Mouse (Mus musculus): ENCODE measurements around the gene Zbtb7a. TPM values are rescaled to one million over a fixed set of nuclear protein-coding genes. Genes with fewer than 3 reads are reported as not detected.

Zbtb7a gene
- polyA plus RNA-seq, 1 experiment: 100.0 TPM

- peaks cover 1% of the 10 kb centered on the region for H3K36me3 ChIP-seq (replicated peaks; ENCODE audit: low read length)
- peaks cover 67% of the 10 kb centered on the region for H3K27me3 ChIP-seq (replicated peaks)
- TF ChIP-seq GATA1 (IDR thresholded peaks at IDR 0.05; ENCODE audit: borderline replicate concordance, low read length) (no peak), FLI1 (IDR thresholded peaks at IDR 0.05; ENCODE audit: low read length) (no peak)
Measured at GRCm38 (mm10) chr10:81196470-81197065, 61.5 kb downstream of the Zbtb7a start.

GRCm38 (mm10) chr10:81197305-81197704 is 62.3 kb downstream of the Zbtb7a start:
- TF ChIP-seq FLI1 (IDR thresholded peaks at IDR 0.05; ENCODE audit: low read length) (no peak), GATA1 (IDR thresholded peaks at IDR 0.05; ENCODE audit: borderline replicate concordance, low read length) (no peak)
- Histone ChIP-seq H3K4me3 (replicated peaks) (no peak overlapping the region), H3K36me3 (replicated peaks; ENCODE audit: low read length) (no peaks in the 10 kb centered on the region), H3K27me3 (replicated peaks) (peaks cover 68% of the 10 kb centered on the region), H3K4me1 (peaks cover 53% of the 10 kb centered on the region), H3K9me3 (no peaks in the 10 kb centered on the region)

More at GRCm38 (mm10) chr10:81196470-81197065, 61.5 kb downstream of the Zbtb7a start:
- Histone ChIP-seq H3K9me3 (no peaks in the 10 kb centered on the region), H3K4me3 (replicated peaks) (no peak overlapping the region), H3K4me1 (peaks cover 53% of the 10 kb centered on the region)

GRCm38 (mm10) chr10:81198230-81198629 is 63.2 kb downstream of the Zbtb7a start:
- H3K27me3 ChIP-seq (replicated peaks): peaks cover 68% of the 10 kb centered on the region
- H3K36me3 ChIP-seq (replicated peaks; ENCODE audit: low read length): no peaks in the 10 kb centered on the region
- TF ChIP-seq FLI1 (IDR thresholded peaks at IDR 0.05; ENCODE audit: low read length): no peak
- TF ChIP-seq GATA1 (IDR thresholded peaks at IDR 0.05; ENCODE audit: borderline replicate concordance, low read length): no peak
- no peaks in the 10 kb centered on the region for H3K9me3 ChIP-seq
- peaks cover 50% of the 10 kb centered on the region for H3K4me1 ChIP-seq
- no peak overlapping the region for H3K4me3 ChIP-seq (replicated peaks)

GRCm38 (mm10) chr10:81198990-81199389 is 64.0 kb downstream of the Zbtb7a start:
- Histone ChIP-seq H3K36me3 (replicated peaks; ENCODE audit: low read length) (no peaks in the 10 kb centered on the region), H3K27me3 (replicated peaks) (peaks cover 69% of the 10 kb centered on the region), H3K4me1 (peaks cover 52% of the 10 kb centered on the region), H3K9me3 (no peaks in the 10 kb centered on the region), H3K4me3 (replicated peaks) (no peak overlapping the region)
- TF ChIP-seq FLI1 (IDR thresholded peaks at IDR 0.05; ENCODE audit: low read length): no peak
- no peak for TF ChIP-seq GATA1 (IDR thresholded peaks at IDR 0.05; ENCODE audit: borderline replicate concordance, low read length)

GRCm38 (mm10) chr10:81200141-81200540 is 65.1 kb downstream of the Zbtb7a start:
- Histone ChIP-seq H3K27me3 (replicated peaks) (peaks cover 68% of the 10 kb centered on the region), H3K4me1 (peaks cover 45% of the 10 kb centered on the region)
- TF ChIP-seq GATA1 (IDR thresholded peaks at IDR 0.05; ENCODE audit: borderline replicate concordance, low read length) (no peak), FLI1 (IDR thresholded peaks at IDR 0.05; ENCODE audit: low read length) (no peak)

GRCm38 (mm10) chr10:81200605-81201287 is 65.7 kb downstream of the Zbtb7a start:
- Histone ChIP-seq H3K36me3 (replicated peaks; ENCODE audit: low read length) (no peaks in the 10 kb centered on the region), H3K4me3 (replicated peaks) (peak overlapping the region; percentile 30), H3K4me1 (peaks cover 40% of the 10 kb centered on the region), H3K9me3 (no peaks in the 10 kb centered on the region), H3K27me3 (replicated peaks) (peaks cover 68% of the 10 kb centered on the region)
- no peak for TF ChIP-seq FLI1 (IDR thresholded peaks at IDR 0.05; ENCODE audit: low read length)
- no peak for TF ChIP-seq GATA1 (IDR thresholded peaks at IDR 0.05; ENCODE audit: borderline replicate concordance, low read length)

More at GRCm38 (mm10) chr10:81200141-81200540, 65.1 kb downstream of the Zbtb7a start:
- H3K4me3 ChIP-seq (replicated peaks): no peak overlapping the region
- no peaks in the 10 kb centered on the region for H3K36me3 ChIP-seq (replicated peaks; ENCODE audit: low read length)
- H3K9me3 ChIP-seq: no peaks in the 10 kb centered on the region

- TF ChIP-seq GATA1 (IDR thresholded peaks at IDR 0.05; ENCODE audit: borderline replicate concordance, low read length): no peak
- TF ChIP-seq FLI1 (IDR thresholded peaks at IDR 0.05; ENCODE audit: low read length): no peak
- Histone ChIP-seq H3K4me1 (peaks cover 40% of the 10 kb centered on the region), H3K9me3 (no peaks in the 10 kb centered on the region), H3K4me3 (replicated peaks) (peak within 1 kb of the TSS; percentile 30), H3K27me3 (replicated peaks) (peaks cover 67% of the 10 kb centered on the region), H3K36me3 (replicated peaks; ENCODE audit: low read length) (no peaks in the 10 kb centered on the region)
Measured at GRCm38 (mm10) chr10:81201807-81202758, 67.1 kb downstream of the Zbtb7a start, which contains the start of gene Nmrk2. TSS of gene Nmrk2 (minus strand) at chr10:81202051.

Other genes with a start within 250 kb of the Zbtb7a start
- gene Timm13, start 234.3 kb upstream of the Zbtb7a start, polyA plus RNA-seq (2012; ENCODE audit: insufficient read depth, low replicate concordance): 88.8 and 345 TPM in 2 replicates
- 11.8 and 16.6 TPM in 2 replicates for gene Lmnb2, start 217.0 kb upstream of the Zbtb7a start, polyA plus RNA-seq (2012; ENCODE audit: insufficient read depth, low replicate concordance)
- 29.3 and 96.0 TPM in 2 replicates for gene Gadd45b, start 205.1 kb upstream of the Zbtb7a start, polyA plus RNA-seq (2012; ENCODE audit: insufficient read depth, low replicate concordance)
- 0.41 and 1.1 TPM in 2 replicates for gene Gng7, start 120.3 kb upstream of the Zbtb7a start, polyA plus RNA-seq (2012; ENCODE audit: insufficient read depth, low replicate concordance)
- gene Diras1, start 109.6 kb upstream of the Zbtb7a start, polyA plus RNA-seq (2012; ENCODE audit: insufficient read depth, low replicate concordance): 0.06 TPM in 1 of 2 replicates, not detected in the other
- 1.9 and 7.5 TPM in 2 replicates for gene Slc39a3, start 97.8 kb upstream of the Zbtb7a start, polyA plus RNA-seq (2012; ENCODE audit: insufficient read depth, low replicate concordance)
- 262 and 632 TPM in 2 replicates for gene Sgta, start 75.0 kb upstream of the Zbtb7a start, polyA plus RNA-seq (2012; ENCODE audit: insufficient read depth, low replicate concordance)
- gene Thop1, start 65.2 kb upstream of the Zbtb7a start, polyA plus RNA-seq (2012; ENCODE audit: insufficient read depth, low replicate concordance): 62.3 and 65.0 TPM in 2 replicates
- gene Creb3l3, start 36.3 kb upstream of the Zbtb7a start, polyA plus RNA-seq (2012; ENCODE audit: insufficient read depth, low replicate concordance): not detected in 2 replicates
- 407 and 1,114 TPM in 2 replicates for gene Map2k2, start 29.3 kb upstream of the Zbtb7a start, polyA plus RNA-seq (2012; ENCODE audit: insufficient read depth, low replicate concordance)
- 95.2 and 184 TPM in 2 replicates for gene Pias4, start 32.7 kb downstream of the Zbtb7a start, polyA plus RNA-seq (2012; ENCODE audit: insufficient read depth, low replicate concordance)
- 439 and 1,295 TPM in 2 replicates for gene Eef2, start 41.4 kb downstream of the Zbtb7a start, polyA plus RNA-seq (2012; ENCODE audit: insufficient read depth, low replicate concordance)
- gene Dapk3, start 47.8 kb downstream of the Zbtb7a start, polyA plus RNA-seq (2012; ENCODE audit: insufficient read depth, low replicate concordance): 168 TPM in 2 replicates
- gene 4930442H23Rik, start 48.6 kb downstream of the Zbtb7a start, polyA plus RNA-seq (2012; ENCODE audit: insufficient read depth, low replicate concordance): not detected in 2 replicates
- gene Nmrk2, start 66.8 kb downstream of the Zbtb7a start, polyA plus RNA-seq (2012; ENCODE audit: insufficient read depth, low replicate concordance): not detected in 2 replicates
- not detected in 2 replicates for gene Atcay, start 95.6 kb downstream of the Zbtb7a start, polyA plus RNA-seq (2012; ENCODE audit: insufficient read depth, low replicate concordance)
- gene Zfr2, start 97.9 kb downstream of the Zbtb7a start, polyA plus RNA-seq (2012; ENCODE audit: insufficient read depth, low replicate concordance): 1.4 TPM in 1 of 2 replicates, not detected in the other
- gene Matk, start 117.7 kb downstream of the Zbtb7a start, polyA plus RNA-seq (2012; ENCODE audit: insufficient read depth, low replicate concordance): 6.2 and 21.4 TPM in 2 replicates
- 458 and 769 TPM in 2 replicates for gene Mrpl54, start 131.7 kb downstream of the Zbtb7a start, polyA plus RNA-seq (2012; ENCODE audit: insufficient read depth, low replicate concordance)
- 93.1 and 154 TPM in 2 replicates for gene Apba3, start 131.7 kb downstream of the Zbtb7a start, polyA plus RNA-seq (2012; ENCODE audit: insufficient read depth, low replicate concordance)
- gene Tjp3, start 156.4 kb downstream of the Zbtb7a start, polyA plus RNA-seq (2012; ENCODE audit: insufficient read depth, low replicate concordance): 4.6 and 5.5 TPM in 2 replicates
- 124 and 136 TPM in 2 replicates for gene Pip5k1c, start 157.7 kb downstream of the Zbtb7a start, polyA plus RNA-seq (2012; ENCODE audit: insufficient read depth, low replicate concordance)
- gene Cactin, start 185.9 kb downstream of the Zbtb7a start, polyA plus RNA-seq (2012; ENCODE audit: insufficient read depth, low replicate concordance): 76.5 and 78.5 TPM in 2 replicates
- gene Tbxa2r, start 193.5 kb downstream of the Zbtb7a start, polyA plus RNA-seq (2012; ENCODE audit: insufficient read depth, low replicate concordance): 87.5 and 153 TPM in 2 replicates
- gene Gipc3, start 208.0 kb downstream of the Zbtb7a start, polyA plus RNA-seq (2012; ENCODE audit: insufficient read depth, low replicate concordance): 2.9 and 11.0 TPM in 2 replicates
- 302 and 601 TPM in 2 replicates for gene Hmg20b, start 215.3 kb downstream of the Zbtb7a start, polyA plus RNA-seq (2012; ENCODE audit: insufficient read depth, low replicate concordance)
- gene Mfsd12, start 222.3 kb downstream of the Zbtb7a start, polyA plus RNA-seq (2012; ENCODE audit: insufficient read depth, low replicate concordance): 20.2 and 44.1 TPM in 2 replicates
- gene 4930404N11Rik, start 230.6 kb downstream of the Zbtb7a start, polyA plus RNA-seq (2012; ENCODE audit: insufficient read depth, low replicate concordance): 30.6 and 109 TPM in 2 replicates
- gene Fzr1, start 243.3 kb downstream of the Zbtb7a start, polyA plus RNA-seq (2012; ENCODE audit: insufficient read depth, low replicate concordance): 71.2 and 72.9 TPM in 2 replicates
- gene Dohh, start 249.2 kb downstream of the Zbtb7a start, polyA plus RNA-seq (2012; ENCODE audit: insufficient read depth, low replicate concordance): 80.4 and 114 TPM in 2 replicates
- gene Gm48551, start 249.2 kb downstream of the Zbtb7a start, polyA plus RNA-seq (2012; ENCODE audit: insufficient read depth, low replicate concordance): 0.89 TPM in 1 of 2 replicates, not detected in the other

Measured in megakaryocyte, embryonic 14.5 days (primary cell).